Mouse (Mus musculus): ENCODE measurements at regions not wholly inside any gene's neighbourhood (a gene's known extent, or its start where the extent isn't known, plus 50 kb on each side); places are given as distances from the start of the nearest gene placed in this dataset.
A peak's percentile ranks its signal among the peaks of the same experiment; 100 is the strongest.
"Not testable (repeated sequence)": the region's sequence is repeated elsewhere in the genome, so short reads cannot be mapped to it uniquely, and the experiment has no call there.

DNA sequence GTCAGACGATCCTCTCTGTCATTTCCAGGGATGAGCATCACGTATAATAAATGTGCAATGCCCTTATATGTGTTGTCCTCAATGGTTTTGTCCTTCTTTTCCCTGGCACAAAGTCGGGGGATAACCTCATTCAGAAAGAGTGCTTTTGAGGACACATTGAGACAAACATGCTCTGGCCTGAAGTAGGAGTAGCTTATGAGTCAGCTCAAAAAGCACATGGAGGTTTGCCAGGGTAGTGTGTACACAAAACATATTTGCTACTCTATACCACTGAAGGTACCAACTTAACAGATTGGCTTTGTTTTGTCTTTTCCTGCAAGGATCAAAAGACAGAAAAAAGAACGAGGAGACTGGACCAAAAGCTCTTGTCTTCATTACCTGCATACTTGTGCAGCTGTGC is 682.1 kb upstream of the Grid2 start:
- no peak for DNase-seq

DNA sequence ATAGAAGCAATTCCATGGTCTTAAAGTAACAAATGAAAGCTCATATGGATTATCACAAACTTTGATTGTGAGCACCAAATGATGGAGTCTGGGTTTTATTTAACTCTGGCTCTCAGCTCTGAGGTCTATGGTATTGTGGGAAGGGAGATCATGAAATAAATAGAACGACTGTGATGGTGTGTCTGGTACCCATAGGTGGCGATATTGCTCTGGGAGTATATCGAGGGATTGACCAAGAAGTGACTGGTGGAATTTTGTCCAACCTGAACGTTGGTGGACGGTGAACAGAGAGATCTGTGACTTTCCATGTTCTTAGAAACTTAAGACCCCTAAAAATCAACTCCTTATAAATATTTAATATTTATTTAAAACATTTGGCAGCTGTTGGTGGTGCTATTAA is 679.5 kb upstream of the Grid2 start:
- peak; percentile 6 for DNase-seq

DNA sequence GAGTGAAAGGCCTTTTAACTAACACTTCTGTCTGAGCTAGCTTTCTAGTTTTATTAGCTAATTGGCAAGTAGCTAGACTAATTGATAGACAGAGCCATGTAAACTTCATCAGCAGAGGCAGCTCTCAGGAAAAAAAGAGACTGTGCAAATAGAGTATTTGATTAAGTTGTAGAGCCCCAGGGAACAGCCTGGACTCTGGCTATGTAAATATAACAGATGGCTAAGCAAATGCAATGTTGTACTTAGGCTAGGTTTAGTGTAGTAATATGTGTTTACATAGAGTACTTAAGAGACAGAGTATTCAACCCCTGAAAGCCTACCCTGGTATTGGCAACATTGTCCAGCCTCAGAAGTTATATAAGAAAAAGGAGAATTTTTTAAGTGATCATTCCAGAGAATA is 635.1 kb upstream of the Grid2 start:
- no peak for DNase-seq

DNA sequence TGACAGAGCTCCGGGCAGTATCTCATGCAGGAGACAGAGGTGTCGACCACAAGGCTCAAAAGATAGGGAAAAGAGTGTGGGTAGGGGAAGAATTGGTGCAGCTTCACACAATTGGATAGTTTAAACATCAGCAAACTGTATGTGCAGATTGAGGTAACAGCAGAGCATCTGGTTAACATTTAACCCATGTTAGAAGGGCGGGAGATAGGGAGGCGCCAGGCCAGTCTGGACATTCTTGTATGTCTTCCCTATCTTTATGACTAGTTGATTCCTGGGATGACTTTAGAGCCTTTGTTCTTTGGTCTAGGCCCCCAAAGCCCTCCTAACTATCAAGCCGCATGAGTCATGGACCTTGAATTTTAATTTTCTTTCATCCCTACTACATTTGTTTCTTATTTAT is 587.6 kb upstream of the Grid2 start:
- not testable (repeated sequence) for DNase-seq

DNA sequence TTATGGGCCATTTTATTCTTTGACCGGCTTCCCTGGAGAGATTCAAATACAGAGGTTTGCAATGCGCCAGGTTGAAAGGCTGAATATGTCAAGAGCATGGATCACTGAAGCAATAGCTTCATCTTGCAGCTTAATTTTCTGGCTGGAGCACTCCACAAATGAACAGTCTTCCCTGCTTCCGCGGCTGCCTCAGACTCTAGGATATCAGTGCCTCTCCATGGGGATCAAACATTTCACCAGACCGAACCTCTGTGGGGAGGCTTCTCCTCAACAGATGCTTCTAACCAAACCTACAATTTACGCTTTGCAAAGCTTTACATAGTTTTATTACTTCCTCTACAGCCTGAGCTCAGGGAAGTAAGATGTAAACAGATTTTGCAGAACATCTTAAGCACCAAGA is 537.3 kb upstream of the Grid2 start:
- no peak for DNase-seq

DNA sequence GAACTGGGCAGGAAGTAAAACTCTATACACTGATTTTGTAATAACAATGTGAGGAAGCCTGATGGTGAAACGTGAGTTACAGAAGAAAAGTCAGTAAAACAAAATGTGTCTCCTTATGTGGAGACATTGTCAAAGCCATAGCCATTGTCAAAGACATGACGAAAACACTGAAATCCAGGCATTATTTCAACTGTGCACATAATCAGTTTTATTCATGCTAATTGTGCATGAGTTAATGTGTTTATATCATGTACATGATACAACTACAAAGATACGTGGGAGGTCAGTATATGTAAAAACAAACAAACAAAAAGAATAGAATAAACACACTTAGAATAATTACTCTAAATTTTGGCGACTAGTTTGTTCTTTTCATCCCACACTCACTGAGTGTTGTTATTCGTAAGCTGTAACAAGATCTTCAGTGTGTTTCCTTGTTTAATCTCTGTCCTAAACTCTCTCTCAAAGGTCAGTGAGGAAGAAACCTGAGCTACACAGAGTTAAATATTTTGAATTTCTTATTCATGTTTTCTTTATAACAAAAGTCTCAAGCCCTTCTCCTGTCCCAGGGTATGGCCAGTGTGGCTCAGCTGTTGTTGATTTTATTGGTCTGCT is 536.0 kb upstream of the Grid2 start:
- DNase-seq: no peak
